Mouse (Mus musculus) embryonic stem cell, embryonic (primary cell): Measurements from ENCODE around the gene Sec16b.

Experiments used
- CTCF ChIA-PET, 4 experiments: fragments of 300-600 bp in 2 of 4; fragments of 350-600 bp in 2 of 4; sonication (Branson Sonifier 250); formaldehyde crosslinking; loops; one replicate each; lab custom pipeline; 2022; ENCODE audit warnings: inconsistent platforms in 2 of 4; lab: Charles Lee
- POLR2A ChIA-PET, 4 experiments: fragments of 300-600 bp in 2 of 4; fragments of 350-600 bp in 2 of 4; sonication (Branson Sonifier 250); formaldehyde crosslinking; loops; one replicate each; lab custom pipeline; 2022; ENCODE audit warnings: antibody characterized with exemption in 4 of 4, inconsistent platforms in 1 of 4; lab: Charles Lee

The Sec16b gene

GRCm38 (mm10) chr1:157501352-157501945, 5.1 kb upstream of the Sec16b start:
- POLR2A ChIA-PET, result no interaction called here
- CTCF ChIA-PET, result no interaction called here

- ChIA-PET POLR2A (no interaction called here), CTCF (no interaction called here)
Observed at GRCm38 (mm10) chr1:157503071-157503470, 3.5 kb upstream of the Sec16b start.

- ChIA-PET CTCF (interaction anchor here in 1 of 4 experiments (0.7 kb wide), 1 partner anchor 29 kb away, joined by 6 read pairs; no protein-coding TSS in a partner anchor), POLR2A (no interaction called here)
Observed at GRCm38 (mm10) chr1:157506995-157507595, 567 bp downstream of the Sec16b start.

GRCm38 (mm10) chr1:157507814-157508213, 1.3 kb downstream of the Sec16b start:
- CTCF ChIA-PET, result no interaction called here
- POLR2A ChIA-PET, result no interaction called here

GRCm38 (mm10) chr1:157512690-157513448, 6.3 kb downstream of the Sec16b start:
- CTCF ChIA-PET, result interaction anchor here in 1 of 4 experiments (1.7 kb wide), 1 partner anchor 24 kb away, joined by 5 read pairs; no protein-coding TSS in a partner anchor
- POLR2A ChIA-PET, result no interaction called here

- ChIA-PET POLR2A (no interaction called here), CTCF (interaction anchor here in 1 of 4 experiments (1.7 kb wide), 1 partner anchor 23 kb away, joined by 5 read pairs; no protein-coding TSS in a partner anchor)
Observed at GRCm38 (mm10) chr1:157513559-157513958, 7.0 kb downstream of the Sec16b start.

- POLR2A ChIA-PET, result no interaction called here
- CTCF ChIA-PET, result no interaction called here
Observed at GRCm38 (mm10) chr1:157514298-157514697, 7.8 kb downstream of the Sec16b start.

GRCm38 (mm10) chr1:157516838-157517808, 10.6 kb downstream of the Sec16b start:
- POLR2A ChIA-PET, result interaction anchor here in 1 of 4 experiments (0.6 kb wide), 1 partner anchor 11 kb away, joined by 3 read pairs; no protein-coding TSS in a partner anchor
- CTCF ChIA-PET, result no interaction called here

GRCm38 (mm10) chr1:157518111-157518523, 11.6 kb downstream of the Sec16b start:
- POLR2A ChIA-PET, result no interaction called here
- CTCF ChIA-PET, result interaction anchor here in 1 of 4 experiments (0.5 kb wide), 1 partner anchor 228 kb away, joined by 3 read pairs; no protein-coding TSS in a partner anchor

GRCm38 (mm10) chr1:157519396-157519795, 12.9 kb downstream of the Sec16b start:
- ChIA-PET CTCF (no interaction called here), POLR2A (no interaction called here)

- POLR2A ChIA-PET, result interaction anchor here in 1 of 4 experiments (0.5 kb wide), 1 partner anchor 356 kb away, joined by 3 read pairs; no protein-coding TSS in a partner anchor
- CTCF ChIA-PET, result interaction anchor here in 1 of 4 experiments (1.3 kb wide), 1 partner anchor 14 kb away, joined by 4 read pairs; no protein-coding TSS in a partner anchor
Observed at GRCm38 (mm10) chr1:157522322-157522721, 15.8 kb downstream of the Sec16b start.

GRCm38 (mm10) chr1:157524775-157525174, 18.2 kb downstream of the Sec16b start:
- CTCF ChIA-PET, result no interaction called here
- POLR2A ChIA-PET, result no interaction called here

- POLR2A ChIA-PET, result no interaction called here
- CTCF ChIA-PET, result no interaction called here
Observed at GRCm38 (mm10) chr1:157525692-157526354, 19.3 kb downstream of the Sec16b start.

- CTCF ChIA-PET, result interaction anchor here in 2 of 4 experiments (0.6 to 1.3 kb wide), 2 partner anchors 10 to 252 kb away, joined by 3 read pairs; no protein-coding TSS in a partner anchor
- POLR2A ChIA-PET, result no interaction called here
Observed at GRCm38 (mm10) chr1:157526625-157527024, 20.1 kb downstream of the Sec16b start.

- POLR2A ChIA-PET, result no interaction called here
- CTCF ChIA-PET, result no interaction called here
Observed at GRCm38 (mm10) chr1:157532826-157533460, 26.4 kb downstream of the Sec16b start.

- POLR2A ChIA-PET, result interaction anchor here in 1 of 4 experiments (0.9 kb wide), 1 partner anchor 70 kb away, joined by 3 read pairs; no protein-coding TSS in a partner anchor
- CTCF ChIA-PET, result interaction anchor here (0.6 to 4.5 kb wide), 11 partner anchors 9 to 1824 kb away, joined by 3 to 44 read pairs (median 3); partner anchors contain the start of gene Cryzl2 (in 2 of the 4)
Observed at GRCm38 (mm10) chr1:157535571-157535970, 29.0 kb downstream of the Sec16b start.

GRCm38 (mm10) chr1:157536471-157536870, 29.9 kb downstream of the Sec16b start:
- POLR2A ChIA-PET, result interaction anchor here in 3 of 4 experiments (0.5 to 0.9 kb wide), 3 partner anchors 71 to 786 kb away, joined by 3 read pairs; no protein-coding TSS in a partner anchor
- CTCF ChIA-PET, result interaction anchor here (0.5 to 4.5 kb wide), 45 partner anchors 9 to 1189 kb away, joined by 3 to 44 read pairs (median 4); partner anchors contain the start of genes Cryzl2 (in 3 of the 4), Rasal2 (in 1 of the 4) and Sec16b (in 1 of the 4)
